ENCODE assay signal across 11 mouse cellular contexts in the genomic region with DNA sequence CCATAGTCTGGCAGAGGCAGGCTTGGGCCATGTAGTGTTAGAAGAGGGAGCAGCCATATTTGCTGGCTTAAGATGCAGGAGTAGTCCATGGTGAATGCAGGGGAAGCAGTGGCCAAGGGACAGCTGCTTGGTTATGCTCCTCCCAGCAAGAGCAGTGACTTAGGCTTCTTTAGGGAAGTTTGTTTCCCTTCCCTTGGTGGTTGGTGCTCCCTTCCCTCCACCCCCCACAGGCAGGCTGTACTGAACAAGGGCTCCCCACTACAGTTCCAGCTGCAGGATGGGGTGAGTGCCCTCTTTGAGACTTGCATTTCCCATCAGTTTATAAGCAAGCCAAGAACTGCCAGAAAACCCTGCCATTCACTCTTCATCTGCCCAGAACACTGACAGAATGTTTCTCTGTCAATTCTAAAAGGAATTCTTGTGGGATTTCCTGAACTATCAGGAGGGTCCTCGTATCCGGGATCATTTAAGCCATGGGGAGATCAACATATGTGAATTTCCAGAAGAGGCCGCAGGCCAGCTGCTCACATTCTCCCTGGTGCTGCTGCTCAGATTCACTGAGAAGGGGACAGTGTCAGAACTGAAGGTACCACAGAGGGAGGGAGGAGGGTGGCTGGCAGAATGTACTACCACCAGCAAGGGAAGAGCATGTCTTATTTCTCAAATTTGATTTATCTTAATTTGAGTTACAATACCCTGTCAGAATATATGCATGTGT. TPM values are rescaled to one million over a fixed set of nuclear protein-coding genes. Genes with fewer than 3 reads are reported as not detected.
DNase-seq lines count a peak whose midpoint lies in the region; ATAC-seq and TF ChIP-seq lines count a peak whose summit lies in the region.
"Not testable (repeated sequence)": the region's sequence is repeated elsewhere in the genome, so short reads cannot be mapped to it uniquely, and the experiment has no call there.
"Had no signal": no experiment of that assay in that cellular context is flagged by ENCODE, and none has a peak within 500 bp of the region (broad histone marks: within the 10 kb centered on the region; RNA-seq: fewer than 3 reads in every experiment).

No protein-coding gene starts in this region.

- in situ Hi-C loops in CH12.LX (cut with MboI; ENCODE audit: low pct_ligation_motif_present, low pct_unique_long_range_greater_than_20kb, low sequenced_read_pairs), result not testable (repeated sequence)

- not testable (repeated sequence) for TF ChIP-seq CTCF in CH12.LX (conservative IDR thresholded peaks at IDR 0.05 in 1 of 2, IDR thresholded peaks at IDR 0.05 in 1 of 2; ENCODE audit: low read depth in 2 of 2, low read length in 2 of 2); bone marrow macrophage, adult 2 months (IDR thresholded peaks at IDR 0.05; ENCODE audit: low read depth, low read length); layer of hippocampus, adult 2 months (conservative IDR thresholded peaks at IDR 0.05)

- not testable (repeated sequence) for H3K9me3 ChIP-seq in CH12.LX (replicated peaks; ENCODE audit: low read length); heart, embryonic 12.5 days (replicated peaks); liver, embryonic 12.5 days (replicated peaks)

- H3K36me3 ChIP-seq in CH12.LX (replicated peaks in 1 of 2; ENCODE audit: control insufficient read depth in 1 of 2, insufficient read depth in 1 of 2, low read length in 1 of 2); heart, embryonic 12.5 days; liver, embryonic 12.5 days: not testable (repeated sequence)

- H3K27me3 ChIP-seq in CH12.LX (replicated peaks); heart, embryonic 12.5 days (replicated peaks); liver, embryonic 12.5 days (replicated peaks): not testable (repeated sequence)

- dilution Hi-C loops in CH12.LX (cut with MboI; ENCODE audit: extremely low pct_ligation_motif_present, extremely low pct_unique_long_range_greater_than_20kb, low sequenced_read_pairs), result not testable (repeated sequence)

- H3K4me1 ChIP-seq in CH12.LX (ENCODE audit: control insufficient read depth in 1 of 2, insufficient read depth in 2 of 2); bone marrow macrophage, adult 2 months (ENCODE audit: control insufficient read depth, insufficient read depth, low read length); heart, embryonic 12.5 days (replicated peaks); liver, embryonic 12.5 days: not testable (repeated sequence)

- H3K4me3 ChIP-seq in CH12.LX (replicated peaks in 1 of 3; ENCODE audit: low read depth in 2 of 3, low read length in 2 of 3, poor library complexity in 1 of 3), result peak overlapping the region in 1 of 3 experiments; percentile 18
- H3K4me3 ChIP-seq in bone marrow macrophage, adult 2 months (ENCODE audit: insufficient read depth, low read length), result peak overlapping the region; percentile 49
- H3K4me3 ChIP-seq in heart, embryonic 12.5 days; layer of hippocampus, adult 2 months; liver, embryonic 12.5 days: not testable (repeated sequence)

- ATAC-seq in heart, embryonic 12.5 days (ENCODE audit: insufficient number of reproducible peaks, low FRiP score); liver, embryonic 12.5 days: not testable (repeated sequence)
- ATAC-seq in megakaryocyte progenitor cell, adult 5-6 weeks (replicated peaks; ENCODE audit: poor library complexity), result peak; percentile 52

- not testable (repeated sequence) for TF ChIP-seq RAD21 in CH12.LX (IDR thresholded peaks at IDR 0.05; ENCODE audit: low read depth, low read length)

- H3K79me2 ChIP-seq in CH12.LX (replicated peaks; ENCODE audit: control insufficient read depth, extremely low read depth, insufficient read depth, poor library complexity, severe bottlenecking), result not testable (repeated sequence)

- peak overlapping the region; percentile 89 for H3K9ac ChIP-seq in CH12.LX (ENCODE audit: insufficient read depth, low read depth)
- H3K9ac ChIP-seq in heart, embryonic 12.5 days, result 0 out of 2 replicates have a peak overlapping the region, but pooled peaks have one; percentile 41
- not testable (repeated sequence) for H3K9ac ChIP-seq in liver, embryonic 12.5 days

- DNase-seq in CH12.LX (ENCODE audit: extremely low read depth), result peak; percentile 12
- DNase-seq in frontal cortex, adult 2 months (ENCODE audit: extremely low spot score in 1 of 2, low spot score in 1 of 2), result peak; percentile 5 to 18
- peak; percentile 10 to 18 for DNase-seq in layer of hippocampus, adult 2 months (ENCODE audit: low spot score in 2 of 2)
- peak; percentile 27 to 62 for DNase-seq in spleen, postnatal 4 days (ENCODE audit: low spot score in 2 of 2)

- peak overlapping the region; percentile 47 for H3K4me2 ChIP-seq in CH12.LX (ENCODE audit: insufficient read depth, low read depth, poor library complexity, severe bottlenecking)
- H3K4me2 ChIP-seq in heart, embryonic 12.5 days, result not testable (repeated sequence)
- peak overlapping the region; percentile 35; the same call in 1 of the 2 replicates for H3K4me2 ChIP-seq in liver, embryonic 12.5 days

- not testable (repeated sequence) for TF ChIP-seq POLR2A in CH12.LX (IDR thresholded peaks at IDR 0.05; ENCODE audit: low read depth, low read length); bone marrow macrophage, adult 2 months (IDR thresholded peaks at IDR 0.05; ENCODE audit: borderline replicate concordance, low read depth, low read length)

- TF ChIP-seq EP300 in CH12.LX (IDR thresholded peaks at IDR 0.05; ENCODE audit: low read length), result not testable (repeated sequence)

- peak overlapping the region; percentile 92 for H3K27ac ChIP-seq in CH12.LX (ENCODE audit: insufficient read depth, low read depth)
- peak overlapping the region; percentile 85 for H3K27ac ChIP-seq in bone marrow macrophage, adult 2 months (ENCODE audit: insufficient read depth, low read depth, low read length)
- H3K27ac ChIP-seq in heart, embryonic 12.5 days (ENCODE audit: poor library complexity, severe bottlenecking), result not testable (repeated sequence)
- H3K27ac ChIP-seq in layer of hippocampus, adult 2 months, result peak overlapping the region; percentile 54; the same call in 1 of the 2 replicates
- peak overlapping the region; percentile 68; the same call in 1 of the 2 replicates for H3K27ac ChIP-seq in liver, embryonic 12.5 days

- 80% methylated on average over 3 of the region's 3 CpGs for WGBS in heart, embryonic 12.5 days
- 70% methylated on average over 3 of the region's 3 CpGs for WGBS in liver, embryonic 12.5 days (ENCODE audit: insufficient replicate concordance)

RNA-seq across cellular contexts. Expression of a gene that starts 11.7 kb away (rescaled TPM):
- total RNA-seq in CH12.LX (2012; rRNA removed), result 4.3 and 4.5 TPM in 2 replicates
- 9.4 and 10.5 TPM in 2 replicates for total RNA-seq in CH12.LX (2014; rRNA removed)
- 1.7 and 2.3 TPM in 2 replicates for polyA plus RNA-seq in CH12.LX (2012; ENCODE audit: insufficient read length, low read depth)
- 10.0 and 12.1 TPM in 2 replicates for polyA plus RNA-seq in bone marrow macrophage, adult 2 months (2012; ENCODE audit: insufficient read depth, insufficient read length, missing spikeins)
- 8.5 and 9.2 TPM in 2 replicates for polyA plus RNA-seq in frontal cortex, adult 2 months (2012; rRNA removed)
- polyA plus RNA-seq in heart, embryonic 12.5 days (2016; fragmentation: Nextera tagmentation; extraction: Ambion mirVana), result 5.2 and 5.4 TPM in 2 replicates
- 1 to 10 TPM; 5.6 to 5.9 TPM for total RNA-seq in layer of hippocampus, adult 2 months (2021)
- 4.2 and 4.9 TPM in 2 replicates for polyA plus RNA-seq in liver, embryonic 12.5 days (2016; fragmentation: Nextera tagmentation; extraction: Ambion mirVana)
- total RNA-seq in megakaryocyte progenitor cell, adult 5-6 weeks (2015), result 3.9 and 4.3 TPM in 2 replicates
- 2.0 and 2.9 TPM in 2 replicates for total RNA-seq in megakaryocyte progenitor cell, adult 5-6 weeks (2017)

RNA-seq across cellular contexts. Expression of a gene that starts 19.3 kb away (rescaled TPM):
- 37.1 and 38.8 TPM in 2 replicates for total RNA-seq in CH12.LX (2012; rRNA removed)
- total RNA-seq in CH12.LX (2014; rRNA removed), result 32.0 and 45.6 TPM in 2 replicates
- 39.5 and 45.6 TPM in 2 replicates for polyA plus RNA-seq in CH12.LX (2012; ENCODE audit: insufficient read length, low read depth)
- polyA plus RNA-seq in bone marrow macrophage, adult 2 months (2012; ENCODE audit: insufficient read depth, insufficient read length, missing spikeins), result 151 and 167 TPM in 2 replicates
- 71.7 and 72.2 TPM in 2 replicates for polyA plus RNA-seq in frontal cortex, adult 2 months (2012; rRNA removed)
- polyA plus RNA-seq in heart, embryonic 12.5 days (2016; fragmentation: Nextera tagmentation; extraction: Ambion mirVana), result 61.2 and 62.7 TPM in 2 replicates
- total RNA-seq in layer of hippocampus, adult 2 months (2021), result 10 to 100 TPM; 53.9 to 69.1 TPM
- 48.1 and 48.2 TPM in 2 replicates for polyA plus RNA-seq in liver, embryonic 12.5 days (2016; fragmentation: Nextera tagmentation; extraction: Ambion mirVana)
- total RNA-seq in megakaryocyte progenitor cell, adult 5-6 weeks (2015), result 57.6 and 71.7 TPM in 2 replicates
- total RNA-seq in megakaryocyte progenitor cell, adult 5-6 weeks (2017), result 24.2 and 39.0 TPM in 2 replicates

RNA-seq across cellular contexts. Expression of a gene that starts 19.6 kb away (rescaled TPM):
- total RNA-seq in CH12.LX (2012; rRNA removed) (1.9 and 2.9 TPM in 2 replicates), CH12.LX (2014; rRNA removed) (1.00 TPM in 1 of 2 replicates, not detected in the other)
- 4.2 and 5.8 TPM in 2 replicates for polyA plus RNA-seq in CH12.LX (2012; ENCODE audit: insufficient read length, low read depth)
- not detected in 2 replicates for polyA plus RNA-seq in bone marrow macrophage, adult 2 months (2012; ENCODE audit: insufficient read depth, insufficient read length, missing spikeins)
- 0.36 and 0.95 TPM in 2 replicates for polyA plus RNA-seq in frontal cortex, adult 2 months (2012; rRNA removed)
- 0.61 TPM in 1 of 2 replicates, not detected in the other for polyA plus RNA-seq in heart, embryonic 12.5 days (2016; fragmentation: Nextera tagmentation; extraction: Ambion mirVana)
- 1 to 10 TPM in 1 of 2 experiments, not detected in 1; 1.3 TPM for total RNA-seq in layer of hippocampus, adult 2 months (2021)
- polyA plus RNA-seq in liver, embryonic 12.5 days (2016; fragmentation: Nextera tagmentation; extraction: Ambion mirVana), result 3.1 and 3.5 TPM in 2 replicates
- 1.0 and 1.9 TPM in 2 replicates for total RNA-seq in megakaryocyte progenitor cell, adult 5-6 weeks (2015)
- 0.33 TPM in 1 of 2 replicates, not detected in the other for total RNA-seq in megakaryocyte progenitor cell, adult 5-6 weeks (2017)
- polyA plus RNA-seq: forebrain, embryonic 11.5 days; heart, postnatal 0 days; kidney, embryonic 15.5 days had no signal

RNA-seq across cellular contexts. Expression of a gene that starts 19.7 kb away (rescaled TPM):
- total RNA-seq in CH12.LX (2012; rRNA removed) (3.9 and 4.2 TPM in 2 replicates), CH12.LX (2014; rRNA removed) (3.8 and 4.8 TPM in 2 replicates)
- polyA plus RNA-seq in CH12.LX (2012; ENCODE audit: insufficient read length, low read depth), result 1.2 and 2.0 TPM in 2 replicates
- polyA plus RNA-seq in bone marrow macrophage, adult 2 months (2012; ENCODE audit: insufficient read depth, insufficient read length, missing spikeins), result 1.2 and 1.8 TPM in 2 replicates
- polyA plus RNA-seq in frontal cortex, adult 2 months (2012; rRNA removed), result 4.0 and 4.9 TPM in 2 replicates
- polyA plus RNA-seq in heart, embryonic 12.5 days (2016; fragmentation: Nextera tagmentation; extraction: Ambion mirVana), result 2.4 TPM in 2 replicates
- total RNA-seq in layer of hippocampus, adult 2 months (2021), result 10 to 100 TPM in 1 of 2 experiments, 1 to 10 TPM in 1; 7.8 to 11.3 TPM
- 4.1 and 5.0 TPM in 2 replicates for polyA plus RNA-seq in liver, embryonic 12.5 days (2016; fragmentation: Nextera tagmentation; extraction: Ambion mirVana)
- 10.1 and 11.6 TPM in 2 replicates for total RNA-seq in megakaryocyte progenitor cell, adult 5-6 weeks (2015)
- 15.4 and 16.3 TPM in 2 replicates for total RNA-seq in megakaryocyte progenitor cell, adult 5-6 weeks (2017)

RNA-seq across cellular contexts. Expression of a gene that starts 43.1 kb away (rescaled TPM):
- total RNA-seq in CH12.LX (2012; rRNA removed), result 0.46 TPM in 1 of 2 replicates, not detected in the other
- 1.8 and 3.1 TPM in 2 replicates for total RNA-seq in CH12.LX (2014; rRNA removed)
- 1.8 TPM in 1 of 2 replicates, not detected in the other for polyA plus RNA-seq in CH12.LX (2012; ENCODE audit: insufficient read length, low read depth)
- not detected in 2 replicates for polyA plus RNA-seq in bone marrow macrophage, adult 2 months (2012; ENCODE audit: insufficient read depth, insufficient read length, missing spikeins)
- polyA plus RNA-seq in frontal cortex, adult 2 months (2012; rRNA removed), result not detected in 2 replicates
- 0.42 TPM in 1 of 2 replicates, not detected in the other for polyA plus RNA-seq in heart, embryonic 12.5 days (2016; fragmentation: Nextera tagmentation; extraction: Ambion mirVana)
- 1 to 10 TPM in 1 of 2 experiments, not detected in 1; 1.6 TPM for total RNA-seq in layer of hippocampus, adult 2 months (2021)
- polyA plus RNA-seq in liver, embryonic 12.5 days (2016; fragmentation: Nextera tagmentation; extraction: Ambion mirVana), result 0.97 and 2.9 TPM in 2 replicates
- 0.24 and 0.52 TPM in 2 replicates for total RNA-seq in megakaryocyte progenitor cell, adult 5-6 weeks (2015)
- total RNA-seq in megakaryocyte progenitor cell, adult 5-6 weeks (2017), result 1.1 TPM in 1 of 2 replicates, not detected in the other
- polyA plus RNA-seq: heart, postnatal 0 days had no signal
